ENCODE assay signal across 8 mouse cellular contexts in the genomic region with DNA sequence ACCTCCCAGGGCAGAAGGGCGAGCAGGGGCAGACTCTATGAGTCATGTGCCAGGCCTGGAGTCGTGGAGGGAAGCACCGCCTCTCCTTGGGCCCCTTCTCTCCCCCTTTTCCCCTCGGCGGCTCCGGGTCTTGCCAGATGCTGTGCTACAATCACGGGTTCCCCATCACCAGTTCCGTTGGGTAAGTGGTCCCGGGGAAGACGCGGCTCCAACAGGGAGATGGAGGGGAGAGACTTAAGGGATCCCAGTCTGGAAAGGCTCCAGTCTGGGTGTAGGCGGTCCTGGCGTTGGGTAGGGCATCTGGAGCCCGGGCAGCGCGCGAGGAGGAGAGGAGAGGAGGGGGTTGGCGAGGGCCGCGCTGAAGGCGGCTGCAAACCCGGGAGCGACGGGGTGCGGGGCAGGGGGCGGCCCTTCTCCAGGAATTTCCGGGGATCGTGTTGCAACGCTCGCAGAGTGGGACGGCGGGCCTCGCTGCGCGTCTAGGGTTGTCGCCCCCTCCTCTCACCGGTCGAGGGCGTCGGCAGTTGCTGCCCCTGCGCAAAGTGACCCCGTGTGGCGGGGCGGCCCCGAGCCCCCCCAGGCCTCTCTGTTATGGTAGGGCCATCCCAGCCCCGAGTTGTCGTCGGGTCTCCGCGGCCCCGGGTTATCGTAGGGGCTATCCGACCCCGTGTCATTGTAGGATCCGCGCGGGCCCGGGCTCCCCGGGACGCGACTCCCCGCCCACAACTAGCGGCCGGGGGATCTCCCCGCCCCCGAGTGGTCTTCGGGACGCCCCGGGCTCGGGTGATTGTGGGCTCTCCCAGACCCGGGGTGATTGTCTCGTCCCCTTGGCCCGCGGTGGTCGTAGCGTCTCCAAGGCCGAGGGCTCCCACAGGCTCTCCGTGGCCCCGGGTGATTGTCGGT. TPM values are rescaled to one million over a fixed set of nuclear protein-coding genes. Genes with fewer than 3 reads are reported as not detected.
DNase-seq lines count a peak whose midpoint lies in the region; ATAC-seq and TF ChIP-seq lines count a peak whose summit lies in the region.

A gene (plus strand): TSS at position 100 of the 903 bp plus-strand sequence.

- TF ChIP-seq POLR2A in spleen, adult 2 months (IDR thresholded peaks at IDR 0.05; ENCODE audit: low read depth, low read length), result no peak
- peak; percentile 66 for TF ChIP-seq POLR2A in embryonic fibroblast, embryonic 13.5 days (IDR thresholded peaks at IDR 0.05; ENCODE audit: low read depth, low read length)
- TF ChIP-seq POLR2A in limb, embryonic 14.5 days (IDR thresholded peaks at IDR 0.05; ENCODE audit: borderline replicate concordance, extremely low read depth, insufficient read depth, insufficient read length), result peak; percentile 72; the same call in 1 of the 2 replicates
- peak; percentile 43; the same call in 1 of the 2 replicates for TF ChIP-seq POLR2A in testis, adult 2 months (IDR thresholded peaks at IDR 0.05; ENCODE audit: control insufficient read depth, low read depth, low read length)

- peaks cover 10% of the 10 kb centered on the region for H3K4me1 ChIP-seq in spleen, adult 2 months (ENCODE audit: control insufficient read depth, insufficient read depth, insufficient read length)
- H3K4me1 ChIP-seq in embryonic fibroblast, embryonic 13.5 days (ENCODE audit: control insufficient read depth, insufficient read depth, low read length), result peaks cover 5% of the 10 kb centered on the region; the same call in 1 of the 2 replicates
- peaks cover 28% of the 10 kb centered on the region for H3K4me1 ChIP-seq in heart, embryonic 10.5 days
- H3K4me1 ChIP-seq in limb, embryonic 14.5 days (ENCODE audit: control insufficient read depth, insufficient read depth, low read length), result peaks cover 14% of the 10 kb centered on the region
- peaks cover 10% of the 10 kb centered on the region; the same call in 1 of the 2 replicates for H3K4me1 ChIP-seq in midbrain, embryonic 14.5 days (ENCODE audit: control insufficient read depth, insufficient read depth, low read length)
- peaks cover 6% of the 10 kb centered on the region for H3K4me1 ChIP-seq in testis, adult 2 months (ENCODE audit: control insufficient read depth, insufficient read depth, low read length)

- peaks cover 20% of the 10 kb centered on the region for H3K27me3 ChIP-seq in spleen, adult 2 months (ENCODE audit: control insufficient read depth, insufficient read depth, low read length)
- H3K27me3 ChIP-seq in heart, embryonic 10.5 days (ENCODE audit: insufficient read depth, poor library complexity, severe bottlenecking), result no peaks in the 10 kb centered on the region
- H3K27me3 ChIP-seq in limb, embryonic 14.5 days (ENCODE audit: control insufficient read depth, insufficient read depth, low read length), result no peaks in the 10 kb centered on the region
- H3K27me3 ChIP-seq in midbrain, embryonic 14.5 days (ENCODE audit: control insufficient read depth, insufficient read depth, low read length), result no peaks in the 10 kb centered on the region
- no peaks in the 10 kb centered on the region for H3K27me3 ChIP-seq in testis, adult 2 months (ENCODE audit: control insufficient read depth, insufficient read depth, low read length)

- ATAC-seq in limb, embryonic 14.5 days (ENCODE audit: low FRiP score, low read depth), result peak; percentile 86
- ATAC-seq in midbrain, embryonic 14.5 days (ENCODE audit: low FRiP score, low TSS enrichment), result peak; percentile 74

- DNase-seq in spleen, adult 2 months (ENCODE audit: low read depth in 1 of 2, low spot score in 2 of 2), result no peak
- no peak for DNase-seq in spleen, postnatal 36 days (ENCODE audit: low spot score in 2 of 2)
- peak; percentile 92 for DNase-seq in heart, embryonic 10.5 days (ENCODE audit: low spot score)
- DNase-seq in kidney, adult 8-10 months, result peak; percentile 68 to 70
- DNase-seq in limb, embryonic 14.5 days (ENCODE audit: low spot score), result peak; percentile 93
- peak; percentile 88 for DNase-seq in midbrain, embryonic 14.5 days

- 1% methylated on average over 80 of the region's 80 CpGs for WGBS in spleen, adult 2 months
- under 1% methylated on average over 79 of the region's 80 CpGs for WGBS in heart, embryonic 10.5 days
- under 1% methylated on average over 51 of the region's 80 CpGs for WGBS in limb, embryonic 14.5 days
- WGBS in midbrain, embryonic 14.5 days, result under 1% methylated on average over 78 of the region's 80 CpGs

- H3K9ac ChIP-seq in limb, embryonic 14.5 days (ENCODE audit: low read depth, low read length, severe bottlenecking), result peak within 1 kb of the TSS; percentile 91
- H3K9ac ChIP-seq in midbrain, embryonic 14.5 days (replicated peaks; ENCODE audit: low read length), result peak within 1 kb of the TSS; percentile 88

- H3K4me2 ChIP-seq in limb, embryonic 14.5 days (replicated peaks; ENCODE audit: low read depth, low read length, severe bottlenecking), result peak within 1 kb of the TSS; percentile 73
- peak within 1 kb of the TSS; percentile 57 for H3K4me2 ChIP-seq in midbrain, embryonic 14.5 days (ENCODE audit: low read length)

- no peaks in the 10 kb centered on the region for H3K9me3 ChIP-seq in heart, embryonic 10.5 days
- H3K9me3 ChIP-seq in limb, embryonic 14.5 days (ENCODE audit: control insufficient read depth, low read length), result no peaks in the 10 kb centered on the region
- H3K9me3 ChIP-seq in midbrain, embryonic 14.5 days (ENCODE audit: control insufficient read depth, low read length), result no peaks in the 10 kb centered on the region

- peak within 1 kb of the TSS; percentile 48 for H3K4me3 ChIP-seq in spleen, adult 2 months (ENCODE audit: extremely low read depth, insufficient read depth, insufficient read length)
- H3K4me3 ChIP-seq in embryonic fibroblast, embryonic 13.5 days (ENCODE audit: insufficient read depth, low read length), result peak within 1 kb of the TSS; percentile 67
- peak within 1 kb of the TSS; percentile 87 for H3K4me3 ChIP-seq in heart, embryonic 10.5 days
- peak within 1 kb of the TSS; percentile 84 for H3K4me3 ChIP-seq in limb, embryonic 14.5 days (replicated peaks; ENCODE audit: low read length)
- peak within 1 kb of the TSS; percentile 72 for H3K4me3 ChIP-seq in midbrain, embryonic 14.5 days (replicated peaks; ENCODE audit: low read depth, low read length)
- peak within 1 kb of the TSS; percentile 82 for H3K4me3 ChIP-seq in testis, adult 2 months (ENCODE audit: control insufficient read depth, low read depth, low read length)

- no peaks in the 10 kb centered on the region for H3K36me3 ChIP-seq in spleen, adult 2 months (ENCODE audit: control insufficient read depth, insufficient read depth, low read length)
- H3K36me3 ChIP-seq in heart, embryonic 10.5 days, result peaks cover 29% of the 10 kb centered on the region
- H3K36me3 ChIP-seq in limb, embryonic 14.5 days (ENCODE audit: control insufficient read depth, insufficient read depth, low read length), result peaks cover 32% of the 10 kb centered on the region
- peaks cover 19% of the 10 kb centered on the region for H3K36me3 ChIP-seq in midbrain, embryonic 14.5 days (ENCODE audit: control insufficient read depth, insufficient read depth, low read length)
- H3K36me3 ChIP-seq in testis, adult 2 months (ENCODE audit: control insufficient read depth, insufficient read depth, low read length), result no peaks in the 10 kb centered on the region

- peak within 1 kb of the TSS; percentile 9; the same call in 1 of the 2 replicates for H3K27ac ChIP-seq in spleen, adult 2 months (ENCODE audit: insufficient read depth, low read length)
- peak within 1 kb of the TSS; percentile 94 for H3K27ac ChIP-seq in embryonic fibroblast, embryonic 13.5 days (ENCODE audit: insufficient read depth, low read length)
- H3K27ac ChIP-seq in heart, embryonic 10.5 days, result peak within 1 kb of the TSS; percentile 99
- H3K27ac ChIP-seq in limb, embryonic 14.5 days (replicated peaks; ENCODE audit: low read depth, low read length), result peak within 1 kb of the TSS; percentile 99
- H3K27ac ChIP-seq in midbrain, embryonic 14.5 days (replicated peaks; ENCODE audit: low read depth, low read length), result peak within 1 kb of the TSS; percentile 90
- H3K27ac ChIP-seq in testis, adult 2 months (ENCODE audit: control insufficient read depth, insufficient read depth, low read depth, low read length), result peak within 1 kb of the TSS; percentile 81

- no peak for TF ChIP-seq CTCF in spleen, adult 2 months (IDR thresholded peaks at IDR 0.05; ENCODE audit: extremely low read depth, insufficient read depth, insufficient read length, insufficient replicate concordance)
- no peak for TF ChIP-seq CTCF in embryonic fibroblast, embryonic 13.5 days (IDR thresholded peaks at IDR 0.05; ENCODE audit: borderline replicate concordance, insufficient read depth, low read length)
- TF ChIP-seq CTCF in testis, adult 2 months (IDR thresholded peaks at IDR 0.05; ENCODE audit: control insufficient read depth, insufficient read depth, insufficient replicate concordance, low read depth, low read length), result no peak

RNA-seq across cellular contexts. Expression of the gene that starts here (rescaled TPM):
- 10.8 and 15.6 TPM in 2 replicates for polyA plus RNA-seq in spleen, adult 2 months (2012; rRNA removed)
- 112 and 127 TPM in 2 replicates for polyA plus RNA-seq in embryonic fibroblast, embryonic 13.5 days (2011; ENCODE audit: insufficient read length, low read depth, missing spikeins)
- 63.2 and 88.1 TPM in 2 replicates for polyA plus RNA-seq in heart, embryonic 10.5 days (2016; fragmentation: Nextera tagmentation; extraction: Ambion mirVana)
- polyA plus RNA-seq in limb, embryonic 14.5 days (2012; rRNA removed), result 163 and 228 TPM in 2 replicates
- polyA plus RNA-seq in limb, embryonic 14.5 days (2014; fragmentation: Nextera tagmentation; extraction: Ambion mirVana), result 171 and 181 TPM in 2 replicates
- 51.7 and 53.3 TPM in 2 replicates for polyA plus RNA-seq in midbrain, embryonic 14.5 days (2014; fragmentation: Nextera tagmentation; extraction: Ambion mirVana)
- 10.4 and 13.2 TPM in 2 replicates for polyA plus RNA-seq in testis, adult 2 months (2012; rRNA removed)

Comparison
In these comparisons a context has a peak if more than half of its experiments do, and no peak if none do; other contexts are left out.
1. DNase-seq: peak in heart, embryonic 10.5 days (single experiment), kidney, adult 8-10 months (2 of 2), limb, embryonic 14.5 days (single experiment) and midbrain, embryonic 14.5 days (single experiment); none in spleen, adult 2 months (0 of 2) and spleen, postnatal 36 days (0 of 2).
2. H3K27ac ChIP-seq: peak in every context shown above with its lines; median percentile 99 in heart, embryonic 10.5 days; 99 in limb, embryonic 14.5 days; 94 in embryonic fibroblast, embryonic 13.5 days; 90 in midbrain, embryonic 14.5 days; 81 in testis, adult 2 months; 9 in spleen, adult 2 months.
3. Peak in every context shown above with its lines, with median percentiles within 50 percentile points of each other: H3K4me3 ChIP-seq.